Mouse (Mus musculus) bone marrow macrophage, adult 2 months (primary cell): ENCODE data around the gene Mas1.

Experiments
- CTCF ChIP-seq: IDR thresholded peaks from 2 replicates; pipeline ENCODE4 v1.5.1; 2012; ENCODE audit warnings: low read depth, mild to moderate bottlenecking, low read length, moderate library complexity
- POLR2A ChIP-seq: IDR thresholded peaks from 2 replicates; pipeline ENCODE4 v1.6.1; 2012; ENCODE audit warnings: mild to moderate bottlenecking, low read depth, low read length, borderline replicate concordance

- no peak for TF ChIP-seq CTCF
- TF ChIP-seq POLR2A, result no peak
Measured at GRCm38 (mm10) chr17:12854386-12854785, 13.6 kb downstream of the Mas1 start.
